Mouse (Mus musculus): ENCODE results near the gene Abcg3. TPM values are rescaled to one million over a fixed set of nuclear protein-coding genes. Genes with fewer than 3 reads are reported as not detected.
A peak's percentile ranks its signal among the peaks of the same experiment; 100 is the strongest.

Abcg3 gene
- 1.3 and 1.4 TPM in 2 replicates for polyA plus RNA-seq (2015; fragmentation: Nextera tagmentation; extraction: Ambion mirVana)

DNA sequence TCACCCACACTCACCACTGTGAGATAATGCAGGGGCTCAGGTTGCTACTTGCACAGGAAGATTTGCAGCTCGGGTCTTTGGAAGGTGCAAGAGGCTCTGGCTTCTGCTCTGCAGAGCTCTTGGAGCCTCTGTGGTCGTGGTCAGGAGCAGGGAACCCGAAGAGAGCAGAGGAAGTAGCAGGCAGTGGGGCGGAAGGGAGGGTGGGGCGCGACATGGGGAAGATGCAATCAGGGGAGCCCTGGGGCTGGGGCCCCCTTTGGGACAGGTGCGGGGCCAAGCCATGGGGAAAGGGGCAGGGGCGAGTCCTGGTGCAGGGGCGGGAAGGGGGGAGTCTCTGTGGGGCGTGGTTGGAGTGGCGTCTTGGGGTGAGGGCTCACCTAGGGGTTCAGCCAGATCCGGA is at the start of gene Abcg3:
Gene Abcg3, minus strand, starts transcription at position 184 of the 400 bp plus-strand sequence.
- WGBS = 29% methylated on average over 12 of the region's 12 CpGs
- Histone ChIP-seq H3K27me3 (replicated peaks; ENCODE audit: insufficient read depth, low read length) (no peaks in the 10 kb centered on the region), H3K4me3 (ENCODE audit: low read depth, low read length) (peak within 1 kb of the TSS; percentile 6; the same call in 1 of the 2 replicates), H3K4me2 (replicated peaks; ENCODE audit: low read depth, low read length) (peak within 1 kb of the TSS; percentile 48), H3K4me1 (ENCODE audit: insufficient read depth, low read depth, low read length) (no peaks in the 10 kb centered on the region), H3K9me3 (ENCODE audit: low read length) (no peaks in the 10 kb centered on the region), H3K36me3 (ENCODE audit: insufficient read depth, low read length) (no peaks in the 10 kb centered on the region), H3K27ac (ENCODE audit: low read length) (no peak within 1 kb of the TSS), H3K9ac (replicated peaks; ENCODE audit: low read depth) (no peak within 1 kb of the TSS)
- peak; percentile 28 for DNase-seq (ENCODE audit: low spot score)
- TF ChIP-seq CTCF (IDR thresholded peaks at IDR 0.05) = no peak
- TF ChIP-seq EP300 (IDR thresholded peaks at IDR 0.05) = no peak
- ATAC-seq = no peak

DNA sequence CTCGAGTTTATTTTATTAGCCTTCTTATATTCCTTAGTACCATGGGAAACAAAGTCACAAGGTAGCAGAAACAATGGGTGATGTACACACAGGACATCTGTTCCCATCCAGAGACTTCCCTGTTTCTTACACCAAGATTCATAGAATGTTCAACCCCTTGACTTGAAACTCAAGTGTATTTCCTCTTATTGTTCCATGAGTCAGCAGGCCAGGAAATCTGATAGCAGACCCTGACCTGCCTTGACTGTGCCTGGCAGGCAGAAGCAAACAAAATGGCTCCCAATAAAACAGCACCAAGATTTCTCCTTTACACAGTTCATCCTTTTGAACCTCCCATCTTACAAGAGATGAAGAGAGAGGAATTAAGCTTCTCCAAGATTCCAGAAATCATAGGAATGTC is 30.0 kb upstream of the Abcg3 start:
- H3K27me3 ChIP-seq (replicated peaks; ENCODE audit: insufficient read depth, low read length) = no peaks in the 10 kb centered on the region
- H3K4me1 ChIP-seq (ENCODE audit: insufficient read depth, low read depth, low read length) = no peaks in the 10 kb centered on the region
- H3K27ac ChIP-seq (ENCODE audit: low read length) = no peak overlapping the region
- H3K9me3 ChIP-seq (ENCODE audit: low read length) = 0 out of 2 replicates have a peak, but pooled peaks cover 2% of the 10 kb centered on the region
- H3K4me2 ChIP-seq (replicated peaks; ENCODE audit: low read depth, low read length) = no peak overlapping the region
- H3K9ac ChIP-seq (replicated peaks; ENCODE audit: low read depth) = no peak overlapping the region
- no peak for TF ChIP-seq CTCF (IDR thresholded peaks at IDR 0.05)
- no peak for TF ChIP-seq EP300 (IDR thresholded peaks at IDR 0.05)
- H3K36me3 ChIP-seq (ENCODE audit: insufficient read depth, low read length) = no peaks in the 10 kb centered on the region
- DNase-seq (ENCODE audit: low spot score) (no peak), ATAC-seq (no peak)
- no peak overlapping the region for H3K4me3 ChIP-seq (ENCODE audit: low read depth, low read length)
- 37% methylated on average over 1 of the region's 1 CpGs for WGBS

DNA sequence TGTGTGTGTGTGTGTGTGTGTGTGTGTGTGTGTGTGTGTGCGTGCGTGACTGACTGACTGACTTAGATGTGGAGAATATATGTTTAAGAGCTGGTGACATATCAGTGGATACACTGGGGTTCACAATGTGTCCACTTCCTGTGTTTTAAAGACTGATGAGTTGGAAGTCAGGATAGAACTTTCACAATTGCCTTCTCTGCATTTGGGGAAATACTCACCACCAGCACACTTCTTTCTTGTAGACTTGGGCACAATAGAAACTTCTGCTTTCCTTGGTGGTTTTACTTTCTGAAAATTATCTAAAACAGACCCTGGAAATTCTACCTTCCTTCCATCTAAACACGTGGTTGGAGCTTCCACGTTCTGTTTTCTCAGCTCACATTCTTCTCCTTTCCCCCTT is 29.1 kb upstream of the Abcg3 start:
- H3K4me3 ChIP-seq (ENCODE audit: low read depth, low read length) = no peak overlapping the region
- H3K36me3 ChIP-seq (ENCODE audit: insufficient read depth, low read length) = no peaks in the 10 kb centered on the region
- H3K4me2 ChIP-seq (replicated peaks; ENCODE audit: low read depth, low read length) = no peak overlapping the region
- WGBS = 80% methylated on average over 3 of the region's 4 CpGs
- no peaks in the 10 kb centered on the region for H3K27me3 ChIP-seq (replicated peaks; ENCODE audit: insufficient read depth, low read length)
- no peak overlapping the region for H3K9ac ChIP-seq (replicated peaks; ENCODE audit: low read depth)
- DNase-seq (ENCODE audit: low spot score) (no peak), ATAC-seq (no peak)
- no peaks in the 10 kb centered on the region for H3K4me1 ChIP-seq (ENCODE audit: insufficient read depth, low read depth, low read length)
- TF ChIP-seq CTCF (IDR thresholded peaks at IDR 0.05) = no peak
- no peak for TF ChIP-seq EP300 (IDR thresholded peaks at IDR 0.05)
- no peak overlapping the region for H3K27ac ChIP-seq (ENCODE audit: low read length)
- 0 out of 2 replicates have a peak, but pooled peaks cover 2% of the 10 kb centered on the region for H3K9me3 ChIP-seq (ENCODE audit: low read length)

DNA sequence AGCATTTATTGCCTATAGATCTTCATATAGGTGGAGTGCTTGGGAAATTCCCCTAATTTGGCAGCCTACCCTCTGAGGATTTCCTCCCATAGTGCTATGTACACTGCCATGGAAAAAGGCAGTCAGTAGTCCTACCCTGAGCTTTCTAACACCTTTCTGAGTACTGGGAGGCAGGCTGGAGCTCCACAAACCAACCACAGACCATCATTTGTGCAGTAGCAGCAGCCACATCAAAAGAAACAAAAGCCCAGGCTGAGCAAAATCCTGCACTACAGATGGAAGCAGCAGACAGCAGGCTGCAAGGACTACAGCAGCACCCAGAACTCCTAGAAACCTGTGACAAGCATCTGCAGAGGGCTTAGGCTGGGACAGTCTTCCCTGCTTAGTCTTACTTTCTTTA is 27.9 kb upstream of the Abcg3 start:
- Histone ChIP-seq H3K9me3 (ENCODE audit: low read length) (0 out of 2 replicates have a peak, but pooled peaks cover 2% of the 10 kb centered on the region), H3K9ac (replicated peaks; ENCODE audit: low read depth) (no peak overlapping the region), H3K4me2 (replicated peaks; ENCODE audit: low read depth, low read length) (no peak overlapping the region), H3K4me1 (ENCODE audit: insufficient read depth, low read depth, low read length) (no peaks in the 10 kb centered on the region), H3K27ac (ENCODE audit: low read length) (no peak overlapping the region), H3K27me3 (replicated peaks; ENCODE audit: insufficient read depth, low read length) (no peaks in the 10 kb centered on the region), H3K4me3 (ENCODE audit: low read depth, low read length) (no peak overlapping the region), H3K36me3 (ENCODE audit: insufficient read depth, low read length) (no peaks in the 10 kb centered on the region)
- ATAC-seq (no peak), DNase-seq (ENCODE audit: low spot score) (no peak)
- no peak for TF ChIP-seq CTCF (IDR thresholded peaks at IDR 0.05)

DNA sequence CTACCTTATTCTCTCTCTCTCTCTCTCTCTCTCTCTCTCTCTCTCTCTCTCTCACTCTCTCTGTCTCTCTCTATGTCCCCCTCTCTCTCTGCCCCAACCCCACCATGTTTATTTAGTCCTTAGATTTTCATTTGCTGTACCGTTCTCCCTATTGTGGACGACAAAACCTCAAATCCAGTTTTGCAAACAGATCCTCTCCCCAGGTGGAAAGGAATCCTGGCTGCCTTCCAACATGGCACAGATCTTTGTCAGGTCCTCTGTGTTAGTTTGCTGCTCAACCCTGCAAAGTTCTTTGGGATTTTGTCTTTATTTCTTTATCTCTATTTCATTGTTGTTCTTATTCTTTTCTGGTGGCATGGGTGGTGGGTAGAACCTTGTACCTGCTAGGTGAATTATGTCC is 6.9 kb upstream of the Abcg3 start:
- TF ChIP-seq CTCF (IDR thresholded peaks at IDR 0.05) (no peak), EP300 (IDR thresholded peaks at IDR 0.05) (no peak)
- no peak for ATAC-seq
- Histone ChIP-seq H3K27me3 (replicated peaks; ENCODE audit: insufficient read depth, low read length) (no peaks in the 10 kb centered on the region), H3K9me3 (ENCODE audit: low read length) (no peaks in the 10 kb centered on the region), H3K4me1 (ENCODE audit: insufficient read depth, low read depth, low read length) (no peaks in the 10 kb centered on the region), H3K27ac (ENCODE audit: low read length) (no peak overlapping the region), H3K36me3 (ENCODE audit: insufficient read depth, low read length) (no peaks in the 10 kb centered on the region), H3K9ac (replicated peaks; ENCODE audit: low read depth) (no peak overlapping the region), H3K4me2 (replicated peaks; ENCODE audit: low read depth, low read length) (no peak overlapping the region), H3K4me3 (ENCODE audit: low read depth, low read length) (no peak overlapping the region)
- WGBS = 83% methylated on average over 2 of the region's 2 CpGs
- no peak for DNase-seq (ENCODE audit: low spot score)

DNA sequence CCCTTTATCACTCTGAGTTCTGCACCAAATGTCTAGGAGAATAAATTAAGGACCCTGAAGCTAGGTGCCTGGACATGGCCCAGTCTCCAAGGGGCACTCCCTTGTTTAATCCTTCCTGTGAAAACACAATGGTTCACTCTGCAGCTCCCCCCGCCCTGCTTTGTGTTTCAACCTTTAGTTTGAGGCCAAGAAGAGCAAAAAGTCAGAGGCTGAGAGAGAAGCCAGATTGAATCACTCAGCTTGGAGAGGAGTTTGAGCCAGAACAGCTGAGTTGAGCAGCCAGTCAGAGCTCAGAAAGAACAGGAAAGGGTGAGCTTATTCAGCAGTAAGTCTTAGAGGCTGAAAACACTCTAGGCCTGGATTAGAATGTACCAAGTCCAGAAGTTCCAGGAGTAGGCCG is 5.5 kb upstream of the Abcg3 start:
- no peak for TF ChIP-seq CTCF (IDR thresholded peaks at IDR 0.05)
- peak; percentile 37; the same call in 1 of the 2 replicates for TF ChIP-seq EP300 (IDR thresholded peaks at IDR 0.05)
- Histone ChIP-seq H3K4me1 (ENCODE audit: insufficient read depth, low read depth, low read length) (no peaks in the 10 kb centered on the region), H3K9me3 (ENCODE audit: low read length) (no peaks in the 10 kb centered on the region), H3K4me3 (ENCODE audit: low read depth, low read length) (no peak overlapping the region), H3K4me2 (replicated peaks; ENCODE audit: low read depth, low read length) (no peak overlapping the region), H3K27ac (ENCODE audit: low read length) (no peak overlapping the region), H3K27me3 (replicated peaks; ENCODE audit: insufficient read depth, low read length) (no peaks in the 10 kb centered on the region), H3K36me3 (ENCODE audit: insufficient read depth, low read length) (no peaks in the 10 kb centered on the region), H3K9ac (replicated peaks; ENCODE audit: low read depth) (no peak overlapping the region)
- DNase-seq (ENCODE audit: low spot score) = no peak
- 50% methylated on average over 2 of the region's 2 CpGs for WGBS
- ATAC-seq = peak; percentile 50

DNA sequence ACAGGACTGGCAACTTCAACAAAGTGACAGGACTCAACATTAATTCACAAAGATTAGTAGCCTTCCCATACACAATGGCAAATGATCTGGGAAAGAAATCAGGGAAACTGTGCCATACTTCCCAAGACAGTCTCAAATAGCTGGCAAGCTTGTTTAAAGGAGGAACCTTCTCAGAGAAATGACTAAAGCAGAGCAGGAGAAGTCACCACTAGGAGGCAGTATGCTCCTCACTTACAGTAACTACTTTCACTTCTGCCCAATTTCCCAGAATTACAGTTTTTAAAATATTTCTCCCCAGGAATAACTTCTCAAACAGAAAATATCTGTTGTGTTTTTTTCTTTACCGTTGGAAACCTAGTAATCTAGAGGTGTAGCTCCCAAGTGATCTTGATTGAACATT is 4.2 kb upstream of the Abcg3 start:
- ATAC-seq = no peak
- 35% methylated on average over 1 of the region's 1 CpGs for WGBS
- Histone ChIP-seq H3K9ac (replicated peaks; ENCODE audit: low read depth) (no peak overlapping the region), H3K9me3 (ENCODE audit: low read length) (no peaks in the 10 kb centered on the region), H3K36me3 (ENCODE audit: insufficient read depth, low read length) (no peaks in the 10 kb centered on the region), H3K27me3 (replicated peaks; ENCODE audit: insufficient read depth, low read length) (no peaks in the 10 kb centered on the region), H3K27ac (ENCODE audit: low read length) (no peak overlapping the region), H3K4me3 (ENCODE audit: low read depth, low read length) (no peak overlapping the region), H3K4me2 (replicated peaks; ENCODE audit: low read depth, low read length) (no peak overlapping the region), H3K4me1 (ENCODE audit: insufficient read depth, low read depth, low read length) (no peaks in the 10 kb centered on the region)
- peak; percentile 70 for TF ChIP-seq CTCF (IDR thresholded peaks at IDR 0.05)
- TF ChIP-seq EP300 (IDR thresholded peaks at IDR 0.05) = no peak
- peak; percentile 74 for DNase-seq (ENCODE audit: low spot score)

All from lung, postnatal 0 days (tissue).